Mouse (Mus musculus) hindbrain, embryonic 12.5 days (tissue): ENCODE measurements around the gene Gdpd3. TPM values are rescaled to one million over a fixed set of nuclear protein-coding genes. Genes with fewer than 3 reads are reported as not detected.

Experiments
- ATAC-seq: fragments of 200-750 bp; cut with Nextera tagmentation; 2 replicates; pipeline ENCODE4 v1.8.0; 2017; ENCODE audit warnings: moderate TSS enrichment; ENCODE audit not compliant: low FRiP score
- H3K27ac ChIP-seq: fragments of 300-500 bp; sonication (generic); 2 replicates; pipeline ENCODE4 v1.5.1; 2016; ENCODE audit warnings: mild to moderate bottlenecking
- H3K27me3 ChIP-seq: fragments of 300-500 bp; sonication (generic); 2 replicates; pipeline ENCODE4 v1.6.1; 2016; ENCODE audit warnings: mild to moderate bottlenecking
- H3K36me3 ChIP-seq: fragments of 300-500 bp; sonication (generic); 2 replicates; pipeline ENCODE4 v1.6.1; 2016; ENCODE audit warnings: mild to moderate bottlenecking
- H3K4me1 ChIP-seq: fragments of 300-500 bp; sonication (generic); 2 replicates; pipeline ENCODE4 v1.6.1; 2016
- H3K4me2 ChIP-seq: fragments of 300-500 bp; sonication (generic); replicated peaks from 2 replicates; pipeline ENCODE4 v1.6.1; 2016; ENCODE audit warnings: mild to moderate bottlenecking
- H3K4me3 ChIP-seq: fragments of 300-500 bp; sonication (generic); 2 replicates; pipeline ENCODE4 v1.5.1; 2016; ENCODE audit warnings: mild to moderate bottlenecking
- H3K9ac ChIP-seq: fragments of 300-500 bp; sonication (generic); 2 replicates; pipeline ENCODE4 v1.6.1; 2016; ENCODE audit warnings: mild to moderate bottlenecking, moderate library complexity
- H3K9me3 ChIP-seq: fragments of 300-500 bp; sonication (generic); replicated peaks from 2 replicates; pipeline ENCODE4 v1.6.1; 2016; ENCODE audit warnings: mild to moderate bottlenecking
- WGBS: fragments of 180-500 bp; shearing (Covaris S2); methylation state at CpG from one replicate; pipeline ENCODE4 v1.1.7; 2016; 5-methylcytosine and 5-hydroxymethylcytosine counted together
- polyA plus RNA-seq: library from polyadenylated mRNA; unstranded; fragments of >200 nt; fragmentation: Nextera tagmentation; extraction: Ambion mirVana; gene quantifications from 2 replicates; pipeline ENCODE4 v1.2.1, GENCODE M21; 2016

Gene Gdpd3
- polyA plus RNA-seq, 1 experiment from 2014 or later = 1.4 TPM

- ATAC-seq = peak; percentile 13; the same call in 1 of the 2 replicates
- Histone ChIP-seq H3K4me3 (peak overlapping the region; percentile 59; the same call in 1 of the 2 replicates), H3K9me3 (no peaks in the 10 kb centered on the region)
Observed at GRCm38 (mm10) chr7:126821835-126822511, 55.8 kb downstream of the Gdpd3 start.

GRCm38 (mm10) chr7:126822741-126823140, 56.6 kb downstream of the Gdpd3 start:
- Histone ChIP-seq H3K27ac (peak overlapping the region; percentile 91), H3K4me2 (peak overlapping the region; percentile 71), H3K36me3 (no peaks in the 10 kb centered on the region), H3K9me3 (no peaks in the 10 kb centered on the region), H3K4me3 (peak overlapping the region; percentile 59), H3K27me3 (peaks cover 25% of the 10 kb centered on the region), H3K4me1 (peaks cover 26% of the 10 kb centered on the region), H3K9ac (peak overlapping the region; percentile 84)
- WGBS = 5% methylated on average over 9 of the region's 9 CpGs
- peak; percentile 45 for ATAC-seq

More at GRCm38 (mm10) chr7:126821835-126822511, 55.8 kb downstream of the Gdpd3 start:
- H3K4me1 ChIP-seq = peaks cover 26% of the 10 kb centered on the region
- peak overlapping the region; percentile 71 for H3K4me2 ChIP-seq
- peaks cover 25% of the 10 kb centered on the region for H3K27me3 ChIP-seq
- H3K9ac ChIP-seq = peak overlapping the region; percentile 84; the same call in 1 of the 2 replicates
- H3K36me3 ChIP-seq = no peaks in the 10 kb centered on the region
- WGBS = 23% methylated on average over 7 of the region's 7 CpGs
- peak overlapping the region; percentile 91 for H3K27ac ChIP-seq

- Histone ChIP-seq H3K27ac (peak overlapping the region; percentile 91), H3K36me3 (no peaks in the 10 kb centered on the region), H3K9ac (peak overlapping the region; percentile 84), H3K4me2 (peak overlapping the region; percentile 71), H3K27me3 (peaks cover 25% of the 10 kb centered on the region), H3K4me1 (peaks cover 26% of the 10 kb centered on the region), H3K9me3 (no peaks in the 10 kb centered on the region), H3K4me3 (peak overlapping the region; percentile 59)
- ATAC-seq = peak; percentile 77
- 1% methylated on average over 14 of the region's 19 CpGs for WGBS
Observed at GRCm38 (mm10) chr7:126823202-126823711, 57.1 kb downstream of the Gdpd3 start.

GRCm38 (mm10) chr7:126823940-126824339, 57.8 kb downstream of the Gdpd3 start:
- H3K9ac ChIP-seq = peak overlapping the region; percentile 84
- H3K36me3 ChIP-seq = no peaks in the 10 kb centered on the region
- peak overlapping the region; percentile 59 for H3K4me3 ChIP-seq
- peaks cover 25% of the 10 kb centered on the region for H3K27me3 ChIP-seq
- H3K9me3 ChIP-seq = no peaks in the 10 kb centered on the region
- peaks cover 26% of the 10 kb centered on the region for H3K4me1 ChIP-seq
- 10% methylated on average over 10 of the region's 10 CpGs for WGBS
- ATAC-seq = peak; percentile 12; the same call in 1 of the 2 replicates
- peak overlapping the region; percentile 91 for H3K27ac ChIP-seq
- H3K4me2 ChIP-seq = peak overlapping the region; percentile 71

Other genes starting within 250 kb of the Gdpd3 start
- gene Eif3c, start 199.9 kb upstream of the Gdpd3 start, polyA plus RNA-seq = 201 and 206 TPM in 2 replicates
- 0.39 and 0.43 TPM in 2 replicates for gene Apobr, start 181.4 kb upstream of the Gdpd3 start, polyA plus RNA-seq
- 31.7 and 33.7 TPM in 2 replicates for gene Cln3, start 180.5 kb upstream of the Gdpd3 start, polyA plus RNA-seq
- not detected in 2 replicates for gene Il27, start 171.4 kb upstream of the Gdpd3 start, polyA plus RNA-seq
- 2.8 and 3.8 TPM in 2 replicates for gene Nupr1, start 135.5 kb upstream of the Gdpd3 start, polyA plus RNA-seq
- gene Sgf29, start 117.0 kb upstream of the Gdpd3 start, polyA plus RNA-seq = 27.3 and 40.6 TPM in 2 replicates
- gene Sult1a1, start 89.9 kb upstream of the Gdpd3 start, polyA plus RNA-seq = 0.65 and 1.4 TPM in 2 replicates
- 121 and 147 TPM in 2 replicates for gene Bola2, start 70.9 kb upstream of the Gdpd3 start, polyA plus RNA-seq
- 15.3 and 17.1 TPM in 2 replicates for gene Slx1b, start 70.5 kb upstream of the Gdpd3 start, polyA plus RNA-seq
- gene Coro1a, start 58.5 kb upstream of the Gdpd3 start, polyA plus RNA-seq = 53.6 and 56.9 TPM in 2 replicates
- gene Mapk3, start 6.7 kb upstream of the Gdpd3 start, polyA plus RNA-seq = 63.6 and 67.8 TPM in 2 replicates
- 140 and 144 TPM in 2 replicates for gene Ypel3, start 10.6 kb downstream of the Gdpd3 start, polyA plus RNA-seq
- gene Tbx6, start 15.1 kb downstream of the Gdpd3 start, polyA plus RNA-seq = 0.48 and 1.1 TPM in 2 replicates
- gene Ppp4c, start 26.2 kb downstream of the Gdpd3 start, polyA plus RNA-seq = 286 and 294 TPM in 2 replicates
- gene Fam57b, start 31.3 kb downstream of the Gdpd3 start, polyA plus RNA-seq = 23.7 and 24.9 TPM in 2 replicates
- not detected in 2 replicates for gene 4930451I11Rik, start 65.3 kb downstream of the Gdpd3 start, polyA plus RNA-seq
- gene Doc2a, start 81.1 kb downstream of the Gdpd3 start, polyA plus RNA-seq = 4.3 and 4.4 TPM in 2 replicates
- gene Hirip3, start 95.6 kb downstream of the Gdpd3 start, polyA plus RNA-seq = 30.5 and 35.4 TPM in 2 replicates
- gene Ino80e, start 96.0 kb downstream of the Gdpd3 start, polyA plus RNA-seq = 89.0 and 92.6 TPM in 2 replicates
- 63.5 and 66.6 TPM in 2 replicates for gene Taok2, start 118.4 kb downstream of the Gdpd3 start, polyA plus RNA-seq
- gene Tmem219, start 156.6 kb downstream of the Gdpd3 start, polyA plus RNA-seq = 21.8 and 23.0 TPM in 2 replicates
- 58.1 and 59.3 TPM in 2 replicates for gene Kctd13, start 162.5 kb downstream of the Gdpd3 start, polyA plus RNA-seq
- 3.4 and 4.1 TPM in 2 replicates for gene Asphd1, start 183.2 kb downstream of the Gdpd3 start, polyA plus RNA-seq
- gene Sez6l2, start 184.2 kb downstream of the Gdpd3 start, polyA plus RNA-seq = 13.3 and 18.2 TPM in 2 replicates
- 87.8 and 93.5 TPM in 2 replicates for gene Cdipt, start 209.6 kb downstream of the Gdpd3 start, polyA plus RNA-seq
- 0.92 and 1.4 TPM in 2 replicates for gene Cdiptos, start 209.8 kb downstream of the Gdpd3 start, polyA plus RNA-seq
- 6.8 and 7.2 TPM in 2 replicates for gene Mvp, start 248.3 kb downstream of the Gdpd3 start, polyA plus RNA-seq